Mouse (Mus musculus): ENCODE measurements around the gene Slc25a33.

The Slc25a33 gene

DNA sequence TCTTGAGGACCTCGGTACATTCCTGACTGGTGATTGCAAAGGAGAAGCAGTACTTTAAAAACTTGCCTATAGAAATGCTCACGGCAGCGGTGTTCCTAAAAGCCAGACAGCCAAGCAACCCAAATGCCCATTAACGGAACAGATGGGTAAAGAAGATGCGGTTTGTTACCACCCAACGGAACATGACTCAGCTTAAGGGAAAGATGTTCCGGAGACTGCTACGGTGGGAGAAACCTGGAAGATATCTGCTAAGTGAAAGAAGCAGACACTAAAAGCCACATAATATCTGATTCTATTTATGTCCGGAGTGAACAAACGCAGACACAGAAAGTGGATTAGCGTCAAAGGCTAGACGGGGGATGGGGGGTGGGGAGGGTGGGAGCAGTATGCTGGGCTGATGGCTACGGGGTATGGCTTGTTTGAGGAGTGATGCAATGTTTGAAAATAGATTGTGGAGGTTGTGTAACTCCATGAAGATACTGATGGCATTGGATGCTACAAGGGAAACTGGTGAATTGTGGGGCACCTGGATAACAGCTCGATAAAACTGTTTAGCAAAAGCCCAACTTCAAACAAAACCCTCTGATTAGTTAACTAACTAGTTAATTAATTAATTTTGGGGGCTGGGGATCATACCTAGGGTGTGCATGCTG lies 22.6 kb upstream of the Slc25a33 start:
- in situ Hi-C loops (cut with MboI; ENCODE audit: low sequenced_read_pairs) = no loop called here

DNA sequence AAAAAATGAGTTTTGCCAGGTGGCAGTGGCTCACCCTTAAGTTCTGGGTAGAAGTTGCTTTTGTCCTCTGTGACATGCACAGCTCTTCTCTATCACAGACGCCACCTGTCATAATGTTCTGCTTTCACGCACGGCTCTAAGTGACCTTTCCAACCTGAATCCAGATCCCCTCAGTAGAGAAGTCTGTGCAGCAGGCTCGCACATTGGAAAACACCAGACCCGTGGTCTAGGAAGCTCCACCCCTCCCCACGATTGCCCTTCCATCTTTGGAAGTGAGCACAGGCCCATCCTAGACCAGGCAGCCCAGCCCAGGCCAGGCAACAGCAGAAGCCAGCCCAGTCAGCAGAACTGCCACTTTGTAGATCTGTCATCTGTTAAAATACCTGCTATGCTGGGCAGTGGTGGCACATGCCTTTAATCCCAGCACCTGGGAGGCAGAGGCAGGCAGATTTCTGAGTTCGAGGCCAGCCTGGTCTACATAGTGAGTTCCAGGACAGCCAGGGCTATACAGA lies 20.9 kb upstream of the Slc25a33 start:
- in situ Hi-C loops (cut with MboI; ENCODE audit: low sequenced_read_pairs) = no loop called here

DNA sequence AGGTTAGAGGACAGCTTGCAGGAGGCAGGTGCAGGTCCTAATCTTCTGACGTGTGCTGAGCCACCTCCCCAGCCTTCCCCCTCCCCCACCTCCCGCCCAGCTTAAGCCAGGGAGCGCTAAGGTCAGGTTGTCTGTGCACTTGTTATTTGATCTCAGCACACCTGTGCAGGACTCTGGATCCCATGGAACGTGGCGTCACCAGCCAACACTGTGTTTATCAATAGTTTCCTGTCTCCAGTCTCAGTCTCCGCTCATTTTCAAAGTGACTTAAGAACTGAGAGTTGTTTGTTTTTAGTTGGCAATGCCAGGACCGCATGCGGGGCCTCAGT lies 19.9 kb upstream of the Slc25a33 start:
- in situ Hi-C loops (cut with MboI; ENCODE audit: low sequenced_read_pairs) = no loop called here

DNA sequence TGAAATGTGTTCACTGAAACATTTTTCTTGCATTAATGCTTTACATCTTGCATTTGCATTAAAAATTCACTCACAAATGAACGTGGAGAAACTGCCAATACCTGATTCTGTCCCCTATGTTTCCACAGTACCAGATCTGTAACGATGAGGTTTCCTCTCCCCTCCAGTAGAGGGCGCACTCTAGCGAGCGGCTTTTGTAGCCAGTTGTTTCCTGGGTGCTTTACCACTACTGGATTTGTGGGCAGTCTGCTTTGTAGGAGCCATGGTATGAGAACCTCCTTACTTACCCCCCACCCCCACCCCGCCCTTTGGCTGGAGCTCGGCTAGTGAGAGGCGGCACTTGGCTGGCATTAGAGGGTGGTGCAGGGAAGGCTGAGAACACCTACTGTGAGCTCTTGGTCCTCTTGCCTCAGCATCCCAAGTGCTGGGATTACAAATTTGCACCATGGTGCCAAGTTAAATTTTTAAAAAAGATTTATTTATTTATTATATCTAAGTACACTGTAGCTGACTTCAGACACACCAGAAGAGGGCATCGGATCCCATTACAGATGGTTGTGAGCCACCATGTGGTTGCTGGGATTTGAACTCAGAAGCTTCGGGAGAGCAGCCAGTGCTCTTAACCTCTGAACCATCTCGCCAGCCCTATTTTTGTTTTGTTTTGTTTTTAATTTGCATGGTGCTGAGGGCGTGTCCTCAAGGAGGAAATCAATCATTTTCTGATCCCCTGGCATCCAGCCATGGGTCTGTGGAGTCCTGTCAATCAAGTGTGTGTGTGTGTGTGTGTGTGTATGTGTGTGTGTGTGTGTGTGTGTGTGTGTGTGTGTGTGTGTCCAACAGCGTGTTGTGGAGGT lies 19.3 kb upstream of the Slc25a33 start:
- in situ Hi-C loops (cut with MboI; ENCODE audit: low sequenced_read_pairs) = no loop called here

DNA sequence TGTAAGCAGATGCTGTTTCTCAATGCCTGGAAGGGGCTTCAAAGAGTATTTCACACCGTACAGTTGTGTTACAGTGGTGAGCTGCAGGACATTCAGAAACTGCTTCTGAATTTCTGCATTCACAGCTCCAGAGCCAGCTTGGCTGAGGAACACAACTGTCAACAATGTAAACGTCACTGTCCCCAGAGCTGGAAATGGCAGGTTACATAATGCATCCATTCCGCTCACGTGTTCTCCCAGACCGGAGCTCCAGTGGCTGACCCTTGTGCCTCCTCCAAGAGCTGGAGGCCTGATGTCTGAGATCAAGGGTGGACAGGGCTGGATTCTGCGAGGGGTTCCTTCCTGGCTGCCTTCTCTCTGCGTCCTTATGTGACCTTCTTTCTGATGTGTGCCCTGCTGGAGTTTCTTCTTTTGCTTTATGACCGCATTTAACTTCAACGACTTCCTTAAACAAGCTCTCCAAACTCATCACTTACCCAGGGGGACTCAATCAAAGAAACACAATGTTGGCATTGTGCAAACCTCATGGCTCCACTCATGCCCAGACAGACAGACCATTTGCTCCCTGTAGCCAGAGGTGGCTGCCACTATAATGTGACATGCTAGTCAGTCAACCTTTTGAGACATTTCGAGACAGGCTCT lies 18.2 kb upstream of the Slc25a33 start:
- in situ Hi-C loops (cut with MboI; ENCODE audit: low sequenced_read_pairs) = no loop called here

DNA sequence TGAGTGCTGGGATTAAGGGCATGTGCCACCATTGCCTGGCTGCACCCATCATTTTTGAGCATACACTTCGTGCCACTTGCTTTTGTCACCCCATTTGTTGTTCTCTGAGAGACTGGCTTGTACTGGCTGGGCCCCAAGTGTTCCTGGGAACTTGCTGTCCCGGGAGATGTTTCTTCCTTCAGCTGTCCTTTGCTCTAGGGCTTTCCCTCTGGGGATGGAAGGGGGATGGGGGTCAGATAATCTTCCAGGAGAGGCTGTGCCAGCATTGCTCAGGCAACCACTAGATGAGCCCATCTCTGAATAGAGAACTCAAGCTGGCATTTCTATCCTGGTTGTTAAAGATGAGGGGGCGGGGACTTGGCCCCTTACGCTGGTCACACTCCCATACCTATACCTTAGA lies 17.4 kb upstream of the Slc25a33 start:
- in situ Hi-C loops (cut with MboI; ENCODE audit: low sequenced_read_pairs) = no loop called here

DNA sequence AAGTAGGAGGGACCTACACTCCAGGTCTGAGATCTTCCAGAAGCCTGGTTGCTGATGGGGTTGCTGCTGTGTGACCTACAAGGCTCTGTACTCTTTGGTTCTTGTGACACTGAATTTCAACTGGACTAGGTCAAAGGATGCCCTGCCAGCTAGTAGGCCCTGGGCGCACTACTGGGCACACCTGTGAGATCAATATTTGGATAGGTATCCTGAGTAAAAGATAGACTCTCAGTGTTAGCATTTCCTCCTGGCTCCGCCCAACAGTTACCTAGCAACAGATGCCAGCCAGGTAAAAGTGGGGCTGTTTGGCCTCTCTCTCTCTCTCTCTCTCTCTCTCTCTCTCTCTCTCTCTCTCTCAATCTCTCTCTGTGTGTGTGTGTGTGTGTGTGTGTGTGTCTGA lies 16.9 kb upstream of the Slc25a33 start:
- in situ Hi-C loops (cut with MboI; ENCODE audit: low sequenced_read_pairs) = no loop called here

DNA sequence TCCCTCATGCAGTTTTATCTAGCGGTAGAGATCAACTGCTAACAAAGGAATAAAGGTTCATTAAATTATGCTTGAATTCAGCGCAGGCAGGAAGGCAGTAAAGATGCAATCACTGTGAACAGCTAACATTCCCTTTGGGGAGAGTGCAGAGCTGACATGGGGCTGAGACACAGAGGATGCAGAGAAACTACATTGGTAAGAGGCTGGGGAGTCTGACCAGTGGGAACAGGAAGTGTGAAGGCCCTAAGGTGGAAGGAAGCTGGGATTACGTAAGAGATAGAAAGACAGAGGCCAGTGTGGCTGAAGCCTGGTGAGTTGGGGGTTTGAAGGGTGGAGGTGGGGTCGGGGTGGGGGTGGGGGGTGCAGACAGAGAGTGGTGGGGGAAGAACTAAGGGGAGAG lies 16.5 kb upstream of the Slc25a33 start:
- in situ Hi-C loops (cut with MboI; ENCODE audit: low sequenced_read_pairs) = no loop called here

DNA sequence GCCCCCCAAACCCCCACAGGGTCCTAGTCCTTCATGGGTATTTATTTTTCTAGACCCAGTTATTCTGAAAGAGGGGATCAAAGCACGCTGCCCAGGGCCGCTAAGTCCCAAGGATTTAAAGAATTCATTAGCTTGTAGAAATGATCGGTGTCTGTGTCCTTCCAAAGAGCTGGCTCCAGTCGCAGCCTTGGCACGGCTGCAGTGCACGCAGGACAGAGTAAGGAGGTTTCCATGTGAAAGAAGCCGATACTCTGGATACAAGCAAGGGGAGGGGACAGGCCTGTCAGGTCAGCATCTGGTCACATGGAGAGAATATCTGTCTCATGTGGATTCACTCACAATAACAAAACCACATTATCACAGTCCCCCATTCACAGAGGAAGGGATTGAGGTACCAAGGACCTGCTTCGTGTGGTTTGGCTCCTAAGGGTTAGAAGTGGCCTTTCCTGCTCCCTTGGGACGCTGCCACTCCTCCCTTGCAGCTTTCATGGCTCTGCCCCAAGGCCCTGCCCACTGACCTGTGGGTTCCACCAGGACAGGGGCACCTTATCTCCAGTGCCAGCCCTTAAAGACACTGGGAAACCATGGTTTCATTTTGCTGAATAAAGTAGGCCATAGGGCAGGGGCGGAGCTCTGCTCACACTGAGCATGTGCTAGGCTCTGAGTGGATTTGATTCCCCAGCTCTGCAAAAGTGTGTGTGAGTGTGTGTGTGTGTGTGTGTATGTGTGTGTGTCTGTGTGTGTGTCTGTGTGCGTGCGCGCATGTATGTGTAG lies 15.5 kb upstream of the Slc25a33 start:
- in situ Hi-C loops (cut with MboI; ENCODE audit: low sequenced_read_pairs) = no loop called here

DNA sequence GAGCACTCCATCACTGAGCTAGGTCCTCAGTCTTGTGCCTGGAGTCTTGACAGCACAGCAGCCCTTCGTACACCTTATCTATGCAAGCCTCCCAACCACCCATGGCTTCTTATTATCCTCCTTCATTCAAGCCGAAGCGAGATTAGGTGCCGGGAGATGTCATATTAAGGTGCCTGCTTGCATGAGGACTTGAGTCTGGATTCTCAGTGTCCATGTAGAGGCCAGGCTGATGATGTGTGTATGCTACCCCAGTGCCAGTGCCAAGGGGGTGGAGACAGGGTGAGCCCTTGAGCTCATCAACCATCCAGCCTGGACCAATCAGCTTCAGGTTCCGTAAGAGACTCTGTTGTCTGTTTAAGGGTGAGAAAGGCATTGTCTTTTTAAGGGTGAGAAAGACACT lies 10.8 kb upstream of the Slc25a33 start:
- in situ Hi-C loops (cut with MboI; ENCODE audit: low sequenced_read_pairs) = no loop called here

DNA sequence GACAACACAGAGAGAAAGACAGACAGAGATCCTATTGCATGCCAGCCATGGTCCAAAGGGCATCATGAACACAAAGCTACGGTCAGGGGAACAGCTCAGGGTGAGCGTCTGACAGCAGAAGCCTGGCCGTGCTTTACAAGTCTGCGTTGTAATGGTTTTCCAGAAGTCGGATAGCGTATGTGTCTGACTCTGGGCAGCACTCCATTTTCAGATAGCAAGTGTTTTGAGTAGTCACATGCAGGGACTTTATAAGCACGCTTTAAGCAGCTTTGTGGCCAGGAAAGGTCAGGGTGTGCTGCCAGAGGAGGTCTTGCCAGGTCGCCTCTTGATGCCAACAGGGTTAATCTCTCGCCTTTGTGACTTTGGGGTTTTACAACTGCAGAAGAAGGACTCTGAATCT lies 10.3 kb upstream of the Slc25a33 start:
- in situ Hi-C loops (cut with MboI; ENCODE audit: low sequenced_read_pairs) = no loop called here

DNA sequence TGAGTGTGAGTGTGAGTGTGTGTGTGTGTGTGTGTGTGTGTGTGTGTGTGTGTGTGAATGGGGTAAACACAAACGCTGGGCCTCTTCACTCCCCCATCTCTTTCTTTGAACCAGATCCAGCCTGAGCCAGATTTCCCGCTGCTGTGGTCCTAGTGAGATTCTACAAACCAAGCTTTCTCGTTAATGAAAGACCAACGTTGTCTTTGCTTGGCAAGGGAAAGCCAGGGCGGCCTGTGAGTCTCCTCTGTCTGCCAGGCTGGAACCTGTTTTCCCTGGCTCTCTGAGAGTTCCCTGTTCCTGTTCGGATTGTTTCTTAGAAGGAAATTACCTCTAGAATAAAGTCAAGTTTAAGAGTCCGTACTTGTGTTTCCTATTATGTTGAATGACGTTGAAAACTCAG lies 8.9 kb upstream of the Slc25a33 start:
- in situ Hi-C loops (cut with MboI; ENCODE audit: low sequenced_read_pairs) = no loop called here

DNA sequence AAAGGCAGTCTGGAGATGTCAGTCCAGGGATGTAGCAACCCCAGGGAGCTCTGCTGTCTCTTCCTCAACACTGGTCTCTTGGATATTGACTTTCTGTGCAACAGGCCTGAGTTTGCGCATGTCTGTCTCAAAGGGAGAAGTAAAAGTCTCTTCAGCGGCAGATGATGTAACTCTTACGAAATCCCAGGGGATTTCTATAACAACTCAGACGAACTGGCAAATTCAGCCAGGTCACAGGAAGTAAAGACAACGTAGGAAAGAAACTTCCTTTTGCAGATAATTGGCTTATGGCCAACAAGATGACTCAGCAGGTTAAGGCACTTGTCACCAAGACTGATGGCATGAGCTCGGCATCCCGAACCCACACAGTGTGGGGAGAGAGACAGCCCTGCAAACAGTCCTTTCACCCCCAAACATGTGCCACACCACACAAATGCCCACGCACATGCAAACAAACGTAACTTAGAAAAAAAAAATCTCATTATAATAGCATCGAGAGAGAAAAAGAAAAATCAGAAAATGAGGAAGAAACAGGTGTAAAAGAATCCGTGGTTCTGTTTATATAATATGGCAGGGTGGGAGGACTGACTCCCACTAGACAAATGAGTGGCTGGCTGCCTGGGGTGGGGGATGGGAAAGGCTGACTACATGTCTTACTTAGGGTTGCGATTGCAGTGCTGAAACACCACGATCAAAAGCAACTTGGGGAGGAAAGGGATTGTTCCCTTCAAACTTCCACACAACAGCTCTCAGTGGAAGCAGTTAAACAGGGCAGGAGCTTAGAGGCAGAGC lies 6.7 kb upstream of the Slc25a33 start:
- in situ Hi-C loops (cut with MboI; ENCODE audit: low sequenced_read_pairs) = no loop called here

DNA sequence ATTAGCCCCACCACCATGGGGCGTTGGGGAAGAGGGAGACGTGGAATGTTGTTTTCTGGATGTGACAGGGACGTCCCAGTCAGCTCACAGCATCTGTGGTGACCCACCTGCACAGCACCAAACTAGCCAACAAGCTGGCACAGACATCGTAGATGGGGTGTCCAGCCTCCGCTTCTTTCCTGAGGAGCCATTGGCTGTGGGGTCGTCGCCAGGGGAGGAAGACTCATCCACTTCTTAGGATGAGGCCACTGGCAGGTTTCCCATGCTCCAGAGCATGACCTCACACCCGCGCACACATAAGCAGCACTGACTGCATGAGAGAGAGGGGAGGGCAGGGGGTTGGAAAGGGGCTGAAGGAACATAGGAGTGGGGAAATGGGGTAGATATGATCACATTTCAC lies 5.9 kb upstream of the Slc25a33 start:
- in situ Hi-C loops (cut with MboI; ENCODE audit: low sequenced_read_pairs) = no loop called here

DNA sequence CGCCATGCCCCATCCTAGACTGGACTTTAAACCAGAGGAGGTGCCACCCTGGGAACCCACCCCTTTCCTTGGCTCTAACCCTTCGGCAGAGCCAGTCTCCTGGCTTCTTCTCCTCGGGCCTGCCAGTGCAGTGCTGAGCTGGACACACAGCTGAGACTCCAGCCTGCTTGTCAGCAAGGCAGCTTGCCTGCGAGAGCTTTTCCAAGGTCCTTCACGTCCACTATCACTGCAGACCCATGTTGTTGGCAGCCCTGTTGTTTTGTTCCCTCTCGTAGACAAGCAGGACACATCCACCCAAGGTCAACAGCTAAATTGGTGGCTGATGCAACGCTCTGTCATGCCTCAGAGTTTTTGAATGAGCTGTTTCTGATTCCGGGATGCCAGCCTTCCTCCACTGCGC lies 3.0 kb upstream of the Slc25a33 start:
- in situ Hi-C loops (cut with MboI; ENCODE audit: low sequenced_read_pairs) = no loop called here

DNA sequence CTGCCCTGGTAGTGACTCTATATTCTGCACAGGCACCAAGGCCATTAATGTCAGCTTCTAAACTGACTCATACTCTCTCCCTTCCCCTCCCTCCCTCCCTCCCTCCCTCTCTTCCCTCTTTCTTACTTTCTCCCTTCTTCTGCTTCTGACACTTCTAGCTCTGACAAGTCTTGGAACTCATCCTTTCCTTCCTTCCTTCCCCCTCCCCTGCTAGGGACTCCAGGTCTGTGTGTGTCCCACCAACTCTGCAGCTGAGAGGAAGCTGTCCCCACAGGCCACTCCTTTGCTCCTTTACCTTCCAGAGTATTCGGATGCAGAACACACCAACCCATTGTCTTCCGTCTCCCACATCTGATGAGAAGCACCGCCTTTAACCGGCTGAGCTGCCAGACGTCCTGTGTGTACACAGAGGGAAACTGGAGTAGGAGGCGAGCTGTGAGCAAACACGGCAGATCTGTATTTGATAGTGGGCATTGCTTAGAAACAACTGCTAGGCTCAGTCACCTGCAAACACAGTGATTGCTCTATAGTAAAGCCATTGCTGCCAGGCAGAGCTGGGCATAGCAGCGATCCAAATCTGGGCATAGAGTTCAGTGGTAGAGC lies 1.8 kb upstream of the Slc25a33 start:
- in situ Hi-C loops (cut with MboI; ENCODE audit: low sequenced_read_pairs) = no loop called here

DNA sequence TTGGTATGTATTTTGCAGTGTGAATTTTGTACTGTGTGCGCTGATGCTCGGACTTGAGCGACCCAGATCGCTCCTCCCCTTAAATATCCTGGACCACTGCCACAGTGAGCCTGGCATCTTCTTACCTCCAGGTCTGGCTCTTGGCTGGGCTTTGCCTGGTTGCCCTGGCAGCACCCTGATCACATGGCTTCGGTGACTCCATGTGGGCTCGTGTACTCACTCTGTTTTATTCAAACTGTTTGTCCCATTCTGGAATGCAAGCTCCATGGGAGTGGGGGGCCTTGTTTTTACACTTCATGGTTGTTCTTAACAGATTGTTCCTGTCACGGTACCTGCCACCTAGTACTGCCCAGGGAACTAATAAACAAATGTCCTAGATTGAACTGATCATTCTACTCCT lies 1.3 kb upstream of the Slc25a33 start:
- in situ Hi-C loops (cut with MboI; ENCODE audit: low sequenced_read_pairs) = no loop called here

DNA sequence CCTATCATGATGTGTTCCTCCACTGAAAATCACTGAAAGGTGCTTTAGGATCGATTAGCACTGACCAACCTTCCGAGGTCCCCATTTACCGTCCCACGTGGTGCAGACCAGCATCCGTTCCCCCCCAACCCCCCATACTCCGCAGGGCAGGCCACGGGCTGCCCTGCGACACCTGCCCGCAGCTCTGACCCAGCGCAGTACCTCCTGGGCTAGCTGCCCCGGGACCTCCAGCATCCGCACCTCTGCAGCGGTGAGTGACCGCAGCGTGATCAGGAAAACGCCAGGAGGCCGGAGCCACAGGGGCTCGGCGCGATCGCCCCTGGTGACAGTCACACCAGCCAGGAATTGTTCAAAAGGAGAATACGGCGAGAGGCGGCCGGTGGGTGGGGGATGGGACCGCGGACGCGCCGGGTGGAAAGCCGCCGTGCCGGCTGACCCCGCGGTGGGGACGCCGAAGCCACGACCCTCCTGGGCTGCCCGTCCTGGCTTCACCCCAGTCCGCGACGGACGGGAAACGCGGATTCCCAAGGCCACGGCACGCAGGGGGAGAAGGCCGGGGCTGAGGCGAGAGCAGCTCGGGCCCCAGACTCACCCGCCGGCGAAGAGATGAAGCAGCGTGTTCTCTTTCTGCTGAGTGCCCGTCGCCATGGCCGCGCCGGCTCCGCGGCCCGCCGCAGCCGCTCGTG lies 526 bp downstream of the Slc25a33 start:
- in situ Hi-C loops (cut with MboI; ENCODE audit: low sequenced_read_pairs) = no loop called here

DNA sequence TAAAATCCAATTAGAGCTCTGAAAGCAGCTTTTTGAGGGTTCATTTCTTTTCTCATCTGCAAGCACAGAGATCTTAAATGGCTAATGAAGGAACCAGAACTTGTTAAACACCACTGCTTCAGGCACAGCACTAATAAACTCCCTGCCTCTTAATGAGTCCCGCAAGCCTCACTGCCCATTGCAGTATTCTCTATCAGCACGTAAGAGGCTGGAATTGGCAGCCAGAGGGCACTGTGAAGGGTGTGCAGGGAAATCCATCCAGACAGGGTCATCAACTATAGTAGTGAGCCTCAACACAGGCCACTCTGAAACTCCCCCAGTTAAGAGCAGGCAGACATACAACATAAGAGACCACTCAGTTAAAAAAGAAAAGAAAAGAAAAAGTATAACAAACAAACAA lies 1.7 kb downstream of the Slc25a33 start:
- in situ Hi-C loops (cut with MboI; ENCODE audit: low sequenced_read_pairs) = no loop called here

DNA sequence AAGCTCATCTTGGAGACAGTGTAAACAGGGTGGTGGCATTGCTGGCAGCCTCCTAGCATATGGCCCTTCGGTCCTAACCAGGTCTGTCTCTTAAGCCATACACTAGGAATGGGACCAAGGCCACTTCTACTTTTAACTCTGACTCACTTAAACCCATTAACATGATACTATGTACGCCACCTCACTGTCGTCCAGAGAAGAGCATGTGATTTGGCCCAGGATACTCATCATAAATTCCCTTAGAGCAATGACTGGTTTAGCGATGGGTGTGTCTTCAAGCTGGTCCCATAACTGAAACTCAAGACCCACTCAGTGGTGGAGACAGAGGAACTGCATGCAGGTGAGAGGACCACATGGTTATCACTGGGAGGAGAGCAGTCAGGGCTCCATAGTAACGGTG lies 8.9 kb downstream of the Slc25a33 start:
- in situ Hi-C loops (cut with MboI; ENCODE audit: low sequenced_read_pairs) = no loop called here

Data from CH12F3 (cell line).